Mouse (Mus musculus) intestine, embryonic 16.5 days (tissue): ENCODE data around the gene Nat8. TPM values are rescaled to one million over a fixed set of nuclear protein-coding genes. Genes with fewer than 3 reads are reported as not detected.
"Not testable (repeated sequence)": the region's sequence is repeated elsewhere in the genome, so short reads cannot be mapped to it uniquely, and the experiment has no call there.

ENCODE experiments used
- ATAC-seq: fragments of 200-750 bp; cut with Nextera tagmentation; 2 replicates; pipeline ENCODE4 v1.8.0; 2017; ENCODE audit warnings: moderate TSS enrichment, moderate library complexity
- H3K27ac ChIP-seq: fragments of 300-500 bp; sonication (generic); 2 replicates; pipeline ENCODE4 v1.5.1; 2014; ENCODE audit warnings: mild to moderate bottlenecking, low read length
- H3K27me3 ChIP-seq: fragments of 300-500 bp; sonication (generic); replicated peaks from 2 replicates; pipeline ENCODE4 v1.6.1; 2014; ENCODE audit warnings: low read length, control low read depth, mixed read lengths; ENCODE audit not compliant: control insufficient read depth, insufficient read depth
- H3K36me3 ChIP-seq: fragments of 300-500 bp; sonication (generic); 2 replicates; pipeline ENCODE4 v1.6.1; 2014; ENCODE audit warnings: low read length, control low read depth; ENCODE audit not compliant: control insufficient read depth, insufficient read depth
- H3K4me1 ChIP-seq: fragments of 300-500 bp; sonication (generic); 2 replicates; pipeline ENCODE4 v1.6.1; 2014; ENCODE audit warnings: low read length, control low read depth, mixed read lengths; ENCODE audit not compliant: control insufficient read depth, insufficient read depth
- H3K4me2 ChIP-seq: fragments of 300-500 bp; sonication (generic); 2 replicates; pipeline ENCODE4 v1.6.1; 2014; ENCODE audit warnings: low read depth, low read length, control low read depth
- H3K4me3 ChIP-seq: fragments of 300-500 bp; sonication (generic); 2 replicates; pipeline ENCODE4 v1.5.1; 2014; ENCODE audit warnings: mild to moderate bottlenecking, low read length
- H3K9ac ChIP-seq: fragments of 300-500 bp; sonication (generic); 2 replicates; pipeline ENCODE4 v1.6.1; 2014; ENCODE audit warnings: low read depth, low read length
- H3K9me3 ChIP-seq: fragments of 300-500 bp; sonication (generic); 2 replicates; pipeline ENCODE4 v1.6.1; 2016; ENCODE audit warnings: low read length, control low read depth; ENCODE audit not compliant: control insufficient read depth
- WGBS: fragments of 180-500 bp; shearing (Covaris S2); extraction: QIAGEN DNeasy Blood & Tissue Kit; methylation state at CpG from one replicate; pipeline ENCODE4 v1.1.7; 2014; 5-methylcytosine and 5-hydroxymethylcytosine counted together
- polyA plus RNA-seq: library from polyadenylated mRNA; unstranded; fragments of >200 nt; fragmentation: Nextera tagmentation; extraction: Ambion mirVana; gene quantifications from 2 replicates; pipeline ENCODE4 v1.2.1, GENCODE M21; 2015

The Nat8 gene
- polyA plus RNA-seq, 1 experiment from 2014 or later = 7.3 TPM

- no peak for ATAC-seq
- Histone ChIP-seq H3K4me2 (no peak overlapping the region), H3K9me3 (no peaks in the 10 kb centered on the region), H3K9ac (no peak overlapping the region), H3K36me3 (no peaks in the 10 kb centered on the region), H3K27me3 (no peaks in the 10 kb centered on the region), H3K27ac (no peak overlapping the region), H3K4me1 (no peaks in the 10 kb centered on the region), H3K4me3 (no peak overlapping the region)
- 83% methylated on average over 3 of the region's 3 CpGs for WGBS
These were observed 29.4 kb upstream of the Nat8 start for GRCm38 (mm10) chr6:85861247-85861646.

- Histone ChIP-seq H3K9me3 (no peaks in the 10 kb centered on the region), H3K4me3 (no peak overlapping the region), H3K27me3 (no peaks in the 10 kb centered on the region), H3K9ac (no peak overlapping the region), H3K4me2 (no peak overlapping the region), H3K36me3 (no peaks in the 10 kb centered on the region), H3K4me1 (no peaks in the 10 kb centered on the region), H3K27ac (no peak overlapping the region)
- 69% methylated on average over 1 of the region's 1 CpGs for WGBS
- ATAC-seq = no peak
These were observed 24.4 kb upstream of the Nat8 start for GRCm38 (mm10) chr6:85856194-85856678.

GRCm38 (mm10) chr6:85853481-85853880 lies 21.6 kb upstream of the Nat8 start:
- WGBS = 72% methylated on average over 3 of the region's 3 CpGs
- Histone ChIP-seq H3K27me3 (no peaks in the 10 kb centered on the region), H3K36me3 (no peaks in the 10 kb centered on the region), H3K4me2 (no peak overlapping the region), H3K4me1 (no peaks in the 10 kb centered on the region), H3K27ac (no peak overlapping the region), H3K9ac (no peak overlapping the region), H3K4me3 (no peak overlapping the region), H3K9me3 (no peaks in the 10 kb centered on the region)
- ATAC-seq = no peak

- no peaks in the 10 kb centered on the region for H3K27me3 ChIP-seq
- H3K4me1 ChIP-seq = no peaks in the 10 kb centered on the region
- H3K9ac ChIP-seq = no peak overlapping the region
- H3K4me3 ChIP-seq = no peak overlapping the region
- no peak overlapping the region for H3K4me2 ChIP-seq
- ATAC-seq = no peak
- H3K27ac ChIP-seq = no peak overlapping the region
- H3K36me3 ChIP-seq = no peaks in the 10 kb centered on the region
- 73% methylated on average over 7 of the region's 7 CpGs for WGBS
- no peaks in the 10 kb centered on the region for H3K9me3 ChIP-seq
These were observed 19.3 kb upstream of the Nat8 start for GRCm38 (mm10) chr6:85851062-85851773.

- Histone ChIP-seq H3K4me3 (no peak overlapping the region), H3K9me3 (no peaks in the 10 kb centered on the region), H3K4me1 (no peaks in the 10 kb centered on the region), H3K27me3 (no peaks in the 10 kb centered on the region), H3K9ac (no peak overlapping the region), H3K4me2 (no peak overlapping the region), H3K27ac (no peak overlapping the region), H3K36me3 (no peaks in the 10 kb centered on the region)
- WGBS = 37% methylated on average over 2 of the region's 2 CpGs
- no peak for ATAC-seq
These were observed 17.4 kb upstream of the Nat8 start for GRCm38 (mm10) chr6:85849240-85849639.

- Histone ChIP-seq H3K9me3 (no peaks in the 10 kb centered on the region), H3K27me3 (no peaks in the 10 kb centered on the region), H3K27ac (no peak overlapping the region), H3K4me1 (no peaks in the 10 kb centered on the region), H3K4me3 (no peak overlapping the region), H3K36me3 (no peaks in the 10 kb centered on the region), H3K4me2 (no peak overlapping the region), H3K9ac (no peak overlapping the region)
- no peak for ATAC-seq
- WGBS = 90% methylated on average over 4 of the region's 4 CpGs
These were observed 16.3 kb upstream of the Nat8 start for GRCm38 (mm10) chr6:85848140-85848539.

- no peaks in the 10 kb centered on the region for H3K4me1 ChIP-seq
- ATAC-seq = no peak
- no peaks in the 10 kb centered on the region for H3K36me3 ChIP-seq
- H3K27ac ChIP-seq = no peak overlapping the region
- no peaks in the 10 kb centered on the region for H3K9me3 ChIP-seq
- H3K4me2 ChIP-seq = no peak overlapping the region
- WGBS = 24% methylated on average over 1 of the region's 1 CpGs
- no peak overlapping the region for H3K9ac ChIP-seq
- H3K4me3 ChIP-seq = no peak overlapping the region
- no peaks in the 10 kb centered on the region for H3K27me3 ChIP-seq
These were observed 15.0 kb upstream of the Nat8 start for GRCm38 (mm10) chr6:85846921-85847320.

- H3K36me3 ChIP-seq, H3K4me1 ChIP-seq: not testable (repeated sequence)
These were observed 12.0 kb upstream of the Nat8 start for GRCm38 (mm10) chr6:85843677-85844458.

GRCm38 (mm10) chr6:85839982-85840381 lies 8.1 kb upstream of the Nat8 start:
- Histone ChIP-seq H3K27ac (no peak overlapping the region), H3K4me2 (no peak overlapping the region), H3K4me1 (no peaks in the 10 kb centered on the region), H3K9me3 (no peaks in the 10 kb centered on the region), H3K9ac (no peak overlapping the region), H3K27me3 (no peaks in the 10 kb centered on the region), H3K4me3 (no peak overlapping the region), H3K36me3 (no peaks in the 10 kb centered on the region)
- no peak for ATAC-seq
- WGBS = 56% methylated on average over 4 of the region's 4 CpGs

More at GRCm38 (mm10) chr6:85843677-85844458, 12.0 kb upstream of the Nat8 start:
- H3K4me2 ChIP-seq, H3K9ac ChIP-seq, H3K27ac ChIP-seq, H3K9me3 ChIP-seq, H3K4me3 ChIP-seq, ATAC-seq, H3K27me3 ChIP-seq: not testable (repeated sequence)
- 73% methylated on average over 25 of the region's 25 CpGs for WGBS
